Mouse (Mus musculus) forebrain, embryonic 16.5 days (tissue): ENCODE data around the gene Neu3. TPM values are rescaled to one million over a fixed set of nuclear protein-coding genes. Genes with fewer than 3 reads are reported as not detected.

ENCODE experiments used
- ATAC-seq: fragments of 200-750 bp; cut with Nextera tagmentation; 2 replicates; pipeline ENCODE4 v1.8.0; 2017; ENCODE audit warnings: mild to moderate bottlenecking, moderate library complexity
- H3K27ac ChIP-seq: fragments of 300-500 bp; sonication (generic); 2 replicates; pipeline ENCODE4 v1.5.1; 2014; ENCODE audit warnings: low read length, control low read depth
- H3K27me3 ChIP-seq: fragments of 300-500 bp; sonication (generic); replicated peaks from 2 replicates; pipeline ENCODE4 v1.6.1; 2014; ENCODE audit warnings: low read length; ENCODE audit not compliant: control insufficient read depth, insufficient read depth
- H3K36me3 ChIP-seq: fragments of 300-500 bp; sonication (generic); 2 replicates; pipeline ENCODE4 v1.6.1; 2014; ENCODE audit not compliant: control insufficient read depth, insufficient read depth
- H3K4me1 ChIP-seq: fragments of 300-500 bp; sonication (generic); replicated peaks from 2 replicates; pipeline ENCODE4 v1.6.1; 2014; ENCODE audit warnings: low read length; ENCODE audit not compliant: control insufficient read depth, insufficient read depth
- H3K4me2 ChIP-seq: fragments of 300-500 bp; sonication (generic); 2 replicates; pipeline ENCODE4 v1.6.1; 2014; ENCODE audit warnings: mild to moderate bottlenecking, low read length, control low read depth
- H3K4me3 ChIP-seq: fragments of 300-500 bp; sonication (generic); replicated peaks from 2 replicates; pipeline ENCODE4 v1.5.1; 2014; ENCODE audit warnings: mild to moderate bottlenecking, low read length, control low read depth
- H3K9ac ChIP-seq: fragments of 300-500 bp; sonication (generic); replicated peaks from 2 replicates; pipeline ENCODE4 v1.6.1; 2014; ENCODE audit warnings: low read depth, low read length, control low read depth
- H3K9me3 ChIP-seq: fragments of 300-500 bp; sonication (generic); 2 replicates; pipeline ENCODE4 v1.6.1; 2016; ENCODE audit warnings: low read length; ENCODE audit not compliant: control insufficient read depth
- WGBS: fragments of 180-500 bp; shearing (Covaris S2); extraction: QIAGEN DNeasy Blood & Tissue Kit; methylation state at CpG from one replicate; pipeline ENCODE4 v1.1.7; 2014; 5-methylcytosine and 5-hydroxymethylcytosine counted together
- polyA plus RNA-seq: library from polyadenylated mRNA; unstranded; fragments of >200 nt; fragmentation: Nextera tagmentation; extraction: Ambion mirVana; gene quantifications from 2 replicates; pipeline ENCODE4 v1.2.1, GENCODE M21; 2015

The Neu3 gene
- polyA plus RNA-seq, 1 experiment from 2014 or later: 1.6 TPM

- Histone ChIP-seq H3K4me2 (no peak overlapping the region), H3K27me3 (no peaks in the 10 kb centered on the region), H3K27ac (no peak overlapping the region), H3K9ac (no peak overlapping the region), H3K4me1 (no peaks in the 10 kb centered on the region), H3K36me3 (no peaks in the 10 kb centered on the region), H3K4me3 (no peak overlapping the region), H3K9me3 (no peaks in the 10 kb centered on the region)
- 19% methylated on average over 2 of the region's 2 CpGs for WGBS
- no peak for ATAC-seq
Measured at GRCm38 (mm10) chr7:99787935-99788334, 40.3 kb downstream of the Neu3 start.

GRCm38 (mm10) chr7:99786774-99787173 is 41.4 kb downstream of the Neu3 start:
- Histone ChIP-seq H3K4me1 (no peaks in the 10 kb centered on the region), H3K9ac (no peak overlapping the region), H3K36me3 (no peaks in the 10 kb centered on the region), H3K9me3 (no peaks in the 10 kb centered on the region), H3K4me3 (no peak overlapping the region), H3K27ac (no peak overlapping the region), H3K27me3 (no peaks in the 10 kb centered on the region), H3K4me2 (no peak overlapping the region)
- ATAC-seq: no peak
- WGBS: 72% methylated on average over 3 of the region's 3 CpGs

GRCm38 (mm10) chr7:99785553-99785952 is 42.7 kb downstream of the Neu3 start:
- no peak for ATAC-seq
- no peak overlapping the region for H3K9ac ChIP-seq
- H3K4me3 ChIP-seq: no peak overlapping the region
- H3K27ac ChIP-seq: no peak overlapping the region
- H3K4me2 ChIP-seq: no peak overlapping the region
- H3K27me3 ChIP-seq: no peaks in the 10 kb centered on the region
- no peaks in the 10 kb centered on the region for H3K4me1 ChIP-seq
- WGBS: 89% methylated on average over 3 of the region's 3 CpGs
- no peaks in the 10 kb centered on the region for H3K9me3 ChIP-seq
- no peaks in the 10 kb centered on the region for H3K36me3 ChIP-seq

GRCm38 (mm10) chr7:99783421-99783820 is 44.8 kb downstream of the Neu3 start:
- no peaks in the 10 kb centered on the region for H3K9me3 ChIP-seq
- H3K36me3 ChIP-seq: no peaks in the 10 kb centered on the region
- no peaks in the 10 kb centered on the region for H3K4me1 ChIP-seq
- H3K4me3 ChIP-seq: no peak overlapping the region
- no peak overlapping the region for H3K4me2 ChIP-seq
- 76% methylated on average over 7 of the region's 7 CpGs for WGBS
- H3K27me3 ChIP-seq: no peaks in the 10 kb centered on the region
- H3K9ac ChIP-seq: no peak overlapping the region
- ATAC-seq: no peak
- no peak overlapping the region for H3K27ac ChIP-seq

GRCm38 (mm10) chr7:99781916-99782315 is 46.3 kb downstream of the Neu3 start:
- no peak for ATAC-seq
- no peaks in the 10 kb centered on the region for H3K27me3 ChIP-seq
- H3K36me3 ChIP-seq: no peaks in the 10 kb centered on the region

GRCm38 (mm10) chr7:99781385-99781784 is 46.8 kb downstream of the Neu3 start:
- no peaks in the 10 kb centered on the region for H3K36me3 ChIP-seq
- no peak overlapping the region for H3K27ac ChIP-seq
- H3K27me3 ChIP-seq: no peaks in the 10 kb centered on the region
- H3K9me3 ChIP-seq: no peaks in the 10 kb centered on the region
- 82% methylated on average over 5 of the region's 5 CpGs for WGBS
- H3K4me3 ChIP-seq: no peak overlapping the region
- H3K4me2 ChIP-seq: no peak overlapping the region
- no peak for ATAC-seq
- H3K9ac ChIP-seq: no peak overlapping the region
- H3K4me1 ChIP-seq: no peaks in the 10 kb centered on the region

More at GRCm38 (mm10) chr7:99781916-99782315, 46.3 kb downstream of the Neu3 start:
- Histone ChIP-seq H3K4me1 (no peaks in the 10 kb centered on the region), H3K27ac (no peak overlapping the region), H3K9ac (no peak overlapping the region), H3K9me3 (no peaks in the 10 kb centered on the region), H3K4me2 (no peak overlapping the region), H3K4me3 (no peak overlapping the region)
- WGBS: 68% methylated on average over 2 of the region's 2 CpGs

- no peaks in the 10 kb centered on the region for H3K4me1 ChIP-seq
- H3K36me3 ChIP-seq: no peaks in the 10 kb centered on the region
- H3K9me3 ChIP-seq: peaks cover 11% of the 10 kb centered on the region
- H3K27ac ChIP-seq: no peak within 1 kb of the TSS
- H3K27me3 ChIP-seq: no peaks in the 10 kb centered on the region
- ATAC-seq: no peak
- no peak within 1 kb of the TSS for H3K4me2 ChIP-seq
- 95% methylated on average over 2 of the region's 2 CpGs for WGBS
- no peak within 1 kb of the TSS for H3K9ac ChIP-seq
- H3K4me3 ChIP-seq: no peak within 1 kb of the TSS
Measured at GRCm38 (mm10) chr7:99763207-99763606, 65.0 kb downstream of the Neu3 start, which contains the start of gene Olfr521. Gene Olfr521 (plus strand): TSS chr7:99763507.

Other genes starting within 250 kb of the Neu3 start
- gene Tpbgl, start 201.3 kb downstream of the Neu3 start, polyA plus RNA-seq: 0.67 and 0.76 TPM in 2 replicates
- gene Slco2b1, start 117.1 kb downstream of the Neu3 start, polyA plus RNA-seq: 5.0 and 6.4 TPM in 2 replicates
- not detected in 2 replicates for gene Olfr520, start 98.1 kb downstream of the Neu3 start, polyA plus RNA-seq
- not detected in 2 replicates for gene Olfr521, start 64.9 kb downstream of the Neu3 start, polyA plus RNA-seq
- gene Xrra1, start 30.7 kb upstream of the Neu3 start, polyA plus RNA-seq: 0.60 and 0.70 TPM in 2 replicates
- gene Spcs2, start 35.0 kb upstream of the Neu3 start, polyA plus RNA-seq: 278 and 304 TPM in 2 replicates
- 5.5 TPM in 2 replicates for gene Rnf169, start 152.0 kb upstream of the Neu3 start, polyA plus RNA-seq
- 0.16 and 0.30 TPM in 2 replicates for gene Chrdl2, start 177.8 kb upstream of the Neu3 start, polyA plus RNA-seq